Mouse (Mus musculus) activated CD4-positive, CD25-positive, alpha-beta regulatory T cell, adult 9 weeks (primary cell): ENCODE measurements around the gene Gm17087. TPM values are rescaled to one million over a fixed set of nuclear protein-coding genes. Genes with fewer than 3 reads are reported as not detected.

ENCODE experiments used
- polyA plus RNA-seq: library from polyadenylated mRNA; unstranded; fragments of 100-300 nt; shearing (Covaris generic); gene quantifications from one replicate; pipeline ENCODE4 v1.2.1, GENCODE M21; 2017

Gm17087 gene
- polyA plus RNA-seq = 1.5 TPM

DNA sequence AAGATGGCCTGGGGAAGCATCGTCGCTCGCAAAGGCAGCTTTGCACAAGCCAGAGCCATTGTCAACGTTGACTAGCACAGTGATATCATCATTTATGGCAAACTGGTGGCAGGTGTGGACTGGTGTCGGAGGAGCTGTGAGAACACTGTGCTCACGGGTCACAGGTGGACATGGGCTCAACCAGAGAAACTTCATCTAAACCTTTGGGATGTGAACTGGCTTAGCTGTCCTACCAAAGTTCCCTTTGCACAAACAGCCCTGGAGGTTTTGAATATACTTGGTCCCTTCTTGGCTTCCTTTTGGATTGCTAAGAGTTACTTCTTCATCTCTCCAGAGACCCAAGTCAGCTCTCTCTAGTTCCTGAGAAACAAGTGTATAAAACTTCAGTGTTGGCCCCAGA is at the start of gene Gm17087:
Gene Gm17087, minus strand, starts transcription at position 101 of the 400 bp plus-strand sequence.

DNA sequence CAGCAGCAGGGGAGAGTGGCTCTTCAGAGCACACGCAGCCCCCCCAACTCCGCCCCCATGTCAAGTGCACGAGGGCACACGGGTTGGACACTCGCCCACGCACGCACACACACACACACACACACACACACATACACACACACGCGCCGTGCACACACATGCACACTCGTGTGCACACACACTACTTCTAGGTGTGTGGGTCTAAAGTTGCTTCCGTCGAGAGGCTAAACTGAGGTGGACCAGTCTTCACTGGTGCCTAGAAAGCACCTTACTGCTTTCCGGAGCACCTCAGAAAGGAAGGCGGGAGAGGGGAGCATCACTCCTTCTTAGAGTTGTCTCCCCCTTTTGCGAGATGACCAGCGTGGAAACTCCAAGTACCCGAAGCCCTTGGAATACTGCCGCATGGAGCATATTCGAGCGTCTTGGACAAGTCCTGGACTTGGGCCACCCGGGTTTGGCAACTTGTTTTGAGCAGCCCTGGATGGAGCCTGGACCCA is 41.5 kb downstream of the Gm17087 start, which contains the start of gene Pde10a:
Gene Pde10a, plus strand, starts transcription at position 148 of the 497 bp plus-strand sequence.

Other genes with a start within 250 kb of the Gm17087 start
- not detected for gene Prr18, start 229.5 kb downstream of the Gm17087 start, polyA plus RNA-seq
- gene T2, start 211.0 kb downstream of the Gm17087 start, polyA plus RNA-seq = not detected
- not detected for gene T, start 132.5 kb downstream of the Gm17087 start, polyA plus RNA-seq
- not detected for gene Pde10a, start 41.6 kb downstream of the Gm17087 start, polyA plus RNA-seq